Mouse (Mus musculus) MEL (cell line): Measurements from ENCODE around the gene Slc35d2. TPM values are rescaled to one million over a fixed set of nuclear protein-coding genes. Genes with fewer than 3 reads are reported as not detected.
A peak's percentile ranks its signal among the peaks of the same experiment; 100 is the strongest.

ENCODE experiments used
- DNase-seq: peaks from one replicate; pipeline ENCODE4 v3.0.0; 2011; ENCODE audit warnings: low read depth, low spot score
- H3K27ac ChIP-seq: 2 replicates; pipeline ENCODE4 v1.5.1; 2012; ENCODE audit warnings: low read depth, mild to moderate bottlenecking, control low read depth, low read length, moderate library complexity; ENCODE audit not compliant: control insufficient read depth
- H3K27me3 ChIP-seq, 2 experiments: fragments of 150-350 bp in 1 of 2; sonication (generic) in 1 of 2; 2 replicates each; pipeline ENCODE4 v1.6.1; 2012; ENCODE audit warnings: low read length in 2 of 2, mild to moderate bottlenecking in 2 of 2, improper control_type of control experiment in 1 of 2, moderate library complexity in 1 of 2; ENCODE audit not compliant: insufficient read depth in 2 of 2, control insufficient read depth in 1 of 2
- H3K36me3 ChIP-seq, 2 experiments: 2 replicates each; pipeline ENCODE4 v1.6.1; 2012 to 2014; ENCODE audit warnings: low read length in 2 of 2, improper control_type of control experiment in 1 of 2, inconsistent platforms in 1 of 2, mild to moderate bottlenecking in 1 of 2; ENCODE audit not compliant: insufficient read depth in 2 of 2, control insufficient read depth in 1 of 2
- H3K4me1 ChIP-seq, 2 experiments: fragments of 150-350 bp in 1 of 2; sonication (generic) in 1 of 2; 2 replicates each; pipeline ENCODE4 v1.6.1; 2012; ENCODE audit warnings: low read length in 2 of 2, improper control_type of control experiment in 1 of 2, mild to moderate bottlenecking in 1 of 2; ENCODE audit not compliant: insufficient read depth in 2 of 2, control insufficient read depth in 1 of 2
- H3K4me3 ChIP-seq, 2 experiments: fragments of 150-350 bp in 1 of 2; sonication (generic) in 1 of 2; 2 replicates each; pipeline ENCODE4 v1.5.1; 2012; ENCODE audit warnings: low read depth in 2 of 2, low read length in 2 of 2, mild to moderate bottlenecking in 2 of 2, moderate library complexity in 2 of 2, control low read depth in 1 of 2, improper control_type of control experiment in 1 of 2; ENCODE audit not compliant: control insufficient read depth in 1 of 2, insufficient read depth in 1 of 2
- H3K79me2 ChIP-seq: 2 replicates; pipeline ENCODE4 v1.6.1; 2012; ENCODE audit warnings: mild to moderate bottlenecking, low read length, moderate library complexity; ENCODE audit not compliant: control insufficient read depth, poor library complexity, insufficient read depth
- H3K9ac ChIP-seq: 2 replicates; pipeline ENCODE4 v1.6.1; 2012; ENCODE audit warnings: low read depth, mild to moderate bottlenecking, control low read depth, low read length, moderate library complexity; ENCODE audit not compliant: control insufficient read depth, poor library complexity, severe bottlenecking
- H3K9me3 ChIP-seq: fragments of 150-350 bp; sonication (generic); replicated peaks from 2 replicates; pipeline ENCODE4 v1.6.1; 2012; ENCODE audit warnings: mild to moderate bottlenecking, low read length, improper control_type of control experiment, moderate library complexity; ENCODE audit not compliant: insufficient read depth
- BHLHE40 ChIP-seq: IDR thresholded peaks from 2 replicates; pipeline ENCODE4 v1.6.1; 2012; ENCODE audit warnings: low read depth, mild to moderate bottlenecking, inconsistent platforms, low read length, improper control_type of control experiment, borderline replicate concordance
- CHD1 ChIP-seq: IDR thresholded peaks from 2 replicates; pipeline ENCODE4 v1.6.1; 2012; ENCODE audit warnings: low read depth, mild to moderate bottlenecking, inconsistent platforms, low read length, improper control_type of control experiment
- CHD2 ChIP-seq: IDR thresholded peaks from 2 replicates; pipeline ENCODE4 v1.6.1; 2011; ENCODE audit warnings: low read length, improper control_type of control experiment
- CTCF ChIP-seq, 3 experiments: IDR thresholded peaks in 2 of 3; conservative IDR thresholded peaks in 1 of 3; 2 replicates each; pipeline ENCODE4 v1.5.1; 2011 to 2012; ENCODE audit warnings: low read length in 3 of 3, low read depth in 2 of 3, mild to moderate bottlenecking in 2 of 3, improper control_type of control experiment in 1 of 3, inconsistent platforms in 1 of 3, mixed read lengths in 1 of 3, moderate library complexity in 1 of 3; ENCODE audit not compliant: control insufficient read depth in 1 of 3, insufficient read depth in 1 of 3, poor library complexity in 1 of 3, severe bottlenecking in 1 of 3
- E2F4 ChIP-seq: IDR thresholded peaks from 2 replicates; pipeline ENCODE4 v1.6.1; 2011; ENCODE audit warnings: low read depth, low read length, improper control_type of control experiment, borderline replicate concordance
- ELF1 ChIP-seq: IDR thresholded peaks from 2 replicates; pipeline ENCODE4 v1.6.1; 2014; ENCODE audit warnings: low read depth, mild to moderate bottlenecking, inconsistent platforms, low read length, improper control_type of control experiment, moderate library complexity
- ETS1 ChIP-seq: IDR thresholded peaks from 2 replicates; pipeline ENCODE4 v1.6.1; 2012; ENCODE audit warnings: low read depth, mild to moderate bottlenecking, inconsistent platforms, low read length, improper control_type of control experiment, moderate library complexity
- GABPA ChIP-seq: IDR thresholded peaks from 2 replicates; pipeline ENCODE4 v1.6.1; 2012; ENCODE audit warnings: low read depth, mild to moderate bottlenecking, inconsistent platforms, low read length, improper control_type of control experiment, moderate library complexity
- HCFC1 ChIP-seq: IDR thresholded peaks from 2 replicates; pipeline ENCODE4 v1.6.1; 2012; ENCODE audit warnings: low read depth, mild to moderate bottlenecking, inconsistent platforms, low read length, improper control_type of control experiment, moderate library complexity
- KAT2A ChIP-seq: conservative IDR thresholded peaks from 2 replicates; pipeline ENCODE4 v1.6.1; 2012; ENCODE audit warnings: low read depth, low read length, improper control_type of control experiment, inconsistent platforms
- MAFK ChIP-seq: IDR thresholded peaks from 2 replicates; pipeline ENCODE4 v1.6.1; 2011; ENCODE audit warnings: low read depth, mild to moderate bottlenecking, low read length, improper control_type of control experiment, borderline replicate concordance
- MAX ChIP-seq: IDR thresholded peaks from 2 replicates; pipeline ENCODE4 v1.6.1; 2011; ENCODE audit warnings: low read length, improper control_type of control experiment
- MAZ ChIP-seq: IDR thresholded peaks from 2 replicates; pipeline ENCODE4 v1.6.1; 2012; ENCODE audit warnings: low read depth, mild to moderate bottlenecking, inconsistent platforms, low read length, improper control_type of control experiment
- MEF2A ChIP-seq: IDR thresholded peaks from 2 replicates; pipeline ENCODE4 v1.6.1; 2014; ENCODE audit warnings: low read depth, mild to moderate bottlenecking, inconsistent platforms, low read length, improper control_type of control experiment; ENCODE audit not compliant: poor library complexity, insufficient replicate concordance, severe bottlenecking; ENCODE audit errors: extremely low read depth
- MXI1 ChIP-seq: IDR thresholded peaks from 2 replicates; pipeline ENCODE4 v1.6.1; 2011; ENCODE audit warnings: mild to moderate bottlenecking, low read depth, low read length, improper control_type of control experiment
- MYB ChIP-seq: IDR thresholded peaks from 2 replicates; pipeline ENCODE4 v1.6.1; 2011; ENCODE audit warnings: mild to moderate bottlenecking, low read depth, low read length, improper control_type of control experiment
- NRF1 ChIP-seq: IDR thresholded peaks from 2 replicates; pipeline ENCODE4 v1.6.1; 2014; ENCODE audit warnings: low read depth, mild to moderate bottlenecking, inconsistent platforms, low read length, improper control_type of control experiment, moderate library complexity; ENCODE audit not compliant: poor library complexity, insufficient read depth, severe bottlenecking
- POLR2A ChIP-seq, 2 experiments: IDR thresholded peaks; 2 replicates each; pipeline ENCODE4 v1.6.1; 2011 to 2012; ENCODE audit warnings: low read length in 2 of 2, mild to moderate bottlenecking in 2 of 2, control low read depth in 1 of 2, improper control_type of control experiment in 1 of 2, low read depth in 1 of 2, moderate library complexity in 1 of 2; ENCODE audit not compliant: control insufficient read depth in 1 of 2, insufficient read depth in 1 of 2, poor library complexity in 1 of 2
- POLR2AphosphoS2 ChIP-seq: IDR thresholded peaks from 2 replicates; pipeline ENCODE4 v1.6.1; 2011; ENCODE audit warnings: low read length, improper control_type of control experiment
- RAD21 ChIP-seq: IDR thresholded peaks from 2 replicates; pipeline ENCODE4 v1.6.1; 2011; ENCODE audit warnings: mild to moderate bottlenecking, low read depth, low read length, improper control_type of control experiment
- RCOR1 ChIP-seq: IDR thresholded peaks from 2 replicates; pipeline ENCODE4 v1.6.1; 2012; ENCODE audit warnings: low read depth, mild to moderate bottlenecking, inconsistent platforms, low read length, improper control_type of control experiment
- SIN3A ChIP-seq: IDR thresholded peaks from 2 replicates; pipeline ENCODE4 v1.6.1; 2012; ENCODE audit warnings: low read length, improper control_type of control experiment, inconsistent platforms
- SMC3 ChIP-seq: IDR thresholded peaks from 2 replicates; pipeline ENCODE4 v1.6.1; 2011; ENCODE audit warnings: low read depth, low read length, improper control_type of control experiment
- TAL1 ChIP-seq: IDR thresholded peaks from 2 replicates; pipeline ENCODE4 v1.6.1; 2012; ENCODE audit warnings: mild to moderate bottlenecking, inconsistent platforms, low read length, moderate library complexity, mixed read lengths
- TBP ChIP-seq: IDR thresholded peaks from 2 replicates; pipeline ENCODE4 v1.8.0; 2011; ENCODE audit warnings: low read depth, low read length, improper control_type of control experiment
- UBTF ChIP-seq: IDR thresholded peaks from 2 replicates; pipeline ENCODE4 v1.6.1; 2012; ENCODE audit warnings: low read depth, mild to moderate bottlenecking, inconsistent platforms, low read length, improper control_type of control experiment, moderate library complexity, borderline replicate concordance; ENCODE audit not compliant: insufficient read depth
- USF1 ChIP-seq: IDR thresholded peaks from 2 replicates; pipeline ENCODE4 v1.6.1; 2014; ENCODE audit warnings: low read depth, mild to moderate bottlenecking, inconsistent platforms, low read length, improper control_type of control experiment, moderate library complexity
- USF2 ChIP-seq, 2 experiments: IDR thresholded peaks; 2 replicates each; pipeline ENCODE4 v1.6.1; 2011 to 2012; ENCODE audit warnings: improper control_type of control experiment in 2 of 2, low read length in 2 of 2, borderline replicate concordance in 1 of 2, inconsistent platforms in 1 of 2, low read depth in 1 of 2, mild to moderate bottlenecking in 1 of 2; ENCODE audit not compliant: insufficient read depth in 1 of 2
- ZC3H11A ChIP-seq: IDR thresholded peaks from 2 replicates; pipeline ENCODE4 v1.6.1; 2012; ENCODE audit warnings: low read depth, mild to moderate bottlenecking, inconsistent platforms, low read length, improper control_type of control experiment
- ZNF384 ChIP-seq: IDR thresholded peaks from 2 replicates; pipeline ENCODE4 v1.6.1; 2012; ENCODE audit warnings: low read depth, mild to moderate bottlenecking, inconsistent platforms, low read length, improper control_type of control experiment
- polyA plus RNA-seq, 2 experiments: library from polyadenylated mRNA; stranded (reverse) in 1 of 2; unstranded in 1 of 2; fragments of >175 nt in 1 of 2; fragments of >200 nt in 1 of 2; gene quantifications; 2 replicates each; pipeline versions ENCODE4 v1.2.1 to v1.2.4; 2012; ENCODE audit warnings: low replicate concordance in 2 of 2, low read depth in 1 of 2; ENCODE audit not compliant: insufficient read length in 2 of 2, insufficient read depth in 1 of 2, missing spikeins in 1 of 2
- total RNA-seq: library from RNA; depleted of rRNA; stranded (reverse); fragments of 300-350 nt; gene quantifications from 2 replicates; pipeline ENCODE4 v1.2.3, GENCODE M21; 2012

The Slc35d2 gene
- total and polyA plus RNA-seq, 3 experiments = 3.9 to 11.6 TPM; not detected in 1

- TF ChIP-seq RAD21 = no peak
- no peak for TF ChIP-seq USF2 (IDR thresholded peaks at IDR 0.05; ENCODE audit: borderline replicate concordance in 1 of 2, insufficient read depth in 1 of 2, low read depth in 1 of 2, low read length in 2 of 2)
- no peak for TF ChIP-seq SMC3
- TF ChIP-seq MEF2A = no peak
- no peak for TF ChIP-seq TAL1
- TF ChIP-seq BHLHE40 = peak; percentile 19; the same call in 1 of the 2 replicates
- peak; percentile 87 for TF ChIP-seq MXI1
- 0 out of 2 replicates have a peak, but pooled peaks have one; percentile 26 for TF ChIP-seq TBP
- 0 out of 2 replicates have a peak, but pooled peaks have one; percentile 27 for TF ChIP-seq MAX
- peak; percentile 37; the same call in 1 of the 2 replicates for TF ChIP-seq USF1
- TF ChIP-seq MAZ = peak; percentile 11; the same call in 1 of the 2 replicates
- TF ChIP-seq CHD1 = no peak
- TF ChIP-seq ZC3H11A = no peak
Observed at GRCm38 (mm10) chr13:64153751-64154267, 24.6 kb upstream of the Slc35d2 start (continued).

GRCm38 (mm10) chr13:64153083-64153682 is 24.0 kb upstream of the Slc35d2 start, which contains the start of gene Zfp367:
Zfp367 (minus strand) TSS chr13:64153202.
- peaks cover 0 to 23% of the 10 kb centered on the region in 2 experiments; a peak in 3 of 4 replicates for H3K36me3 ChIP-seq
- H3K79me2 ChIP-seq = peaks cover 39% of the 10 kb centered on the region
- peak; percentile 100 for DNase-seq
- no peaks in the 10 kb centered on the region for H3K9me3 ChIP-seq
- peaks cover 3 to 10% of the 10 kb centered on the region in 2 experiments; a peak in 3 of 4 replicates for H3K4me1 ChIP-seq
- peaks cover 2 to 11% of the 10 kb centered on the region in 2 experiments for H3K27me3 ChIP-seq
- peak within 1 kb of the TSS; percentile 62 to 65 for H3K4me3 ChIP-seq
- H3K27ac ChIP-seq = peak within 1 kb of the TSS; percentile 95
- peak within 1 kb of the TSS; percentile 96 for H3K9ac ChIP-seq
- peak; percentile 26; the same call in 1 of the 2 replicates for TF ChIP-seq ETS1
- TF ChIP-seq NRF1 = no peak
- TF ChIP-seq RCOR1 = no peak
- no peak for TF ChIP-seq ZC3H11A
- TF ChIP-seq POLR2AphosphoS2 = no peak
- TF ChIP-seq CHD2 = no peak
- peak; percentile 72 for TF ChIP-seq MAX
- peak; percentile 98 for TF ChIP-seq MAZ
- TF ChIP-seq MAFK = no peak
- TF ChIP-seq USF2 (IDR thresholded peaks at IDR 0.05; ENCODE audit: borderline replicate concordance in 1 of 2, insufficient read depth in 1 of 2, low read depth in 1 of 2, low read length in 2 of 2) = no peak
- no peak for TF ChIP-seq MEF2A
- no peak for TF ChIP-seq CTCF (IDR thresholded peaks at IDR 0.05 in 2 of 3, conservative IDR thresholded peaks at IDR 0.05 in 1 of 3; ENCODE audit: control insufficient read depth in 1 of 3, insufficient read depth in 1 of 3, low read depth in 2 of 3, low read length in 3 of 3, poor library complexity in 1 of 3, severe bottlenecking in 1 of 3)
- no peak for TF ChIP-seq RAD21
- TF ChIP-seq KAT2A = no peak; the same call in 1 of the 2 replicates
- TF ChIP-seq E2F4 = peak; percentile 96
- TF ChIP-seq TBP = peak; percentile 74
- TF ChIP-seq CHD1 = no peak
- TF ChIP-seq USF1 = no peak
- TF ChIP-seq MYB = no peak
- peak; percentile 75 to 78; a peak in 2 of 4 replicates for TF ChIP-seq POLR2A (IDR thresholded peaks at IDR 0.05; ENCODE audit: control insufficient read depth in 1 of 2, insufficient read depth in 1 of 2, low read depth in 1 of 2, low read length in 2 of 2, poor library complexity in 1 of 2)
- TF ChIP-seq BHLHE40 = no peak
- TF ChIP-seq HCFC1 = peak; percentile 53; the same call in 1 of the 2 replicates
- TF ChIP-seq GABPA = no peak
- TF ChIP-seq UBTF = no peak
- TF ChIP-seq ELF1 = no peak
- TF ChIP-seq ZNF384 = peak; percentile 21; the same call in 1 of the 2 replicates
- peak; percentile 40; the same call in 1 of the 2 replicates for TF ChIP-seq SIN3A
